27 mouse cellular contexts compared by ENCODE assay signal in genomic region chr11:4622997-4623396, GRCm38 (mm10). TPM values are rescaled to one million over a fixed set of nuclear protein-coding genes. Genes with fewer than 3 reads are reported as not detected.
DNase-seq lines count a peak whose midpoint lies in the region; ATAC-seq and TF ChIP-seq lines count a peak whose summit lies in the region.
"Had no signal": no experiment of that assay in that cellular context is flagged by ENCODE, and none has a peak within 500 bp of the region (broad histone marks: within the 10 kb centered on the region; RNA-seq: fewer than 3 reads in every experiment).

No protein-coding gene starts in this region.

- H3K36me3 ChIP-seq in midbrain, embryonic 13.5 days: no peaks in the 10 kb centered on the region
- no peaks in the 10 kb centered on the region for H3K36me3 ChIP-seq in midbrain, embryonic 15.5 days (replicated peaks)
- no peaks in the 10 kb centered on the region for H3K36me3 ChIP-seq in MEL (ENCODE audit: control insufficient read depth in 1 of 2, insufficient read depth in 2 of 2, low read length in 2 of 2)
- H3K36me3 ChIP-seq in midbrain, embryonic 14.5 days (ENCODE audit: control insufficient read depth, insufficient read depth, low read length): no peaks in the 10 kb centered on the region
- H3K36me3 ChIP-seq: embryonic facial prominence, embryonic 13.5 days; heart, embryonic 13.5 days; stomach, embryonic 15.5 days had no signal

- 49% methylated on average over 5 of the region's 5 CpGs for WGBS in midbrain, embryonic 13.5 days
- 47% methylated on average over 5 of the region's 5 CpGs for WGBS in midbrain, embryonic 15.5 days
- 53% methylated on average over 5 of the region's 5 CpGs for WGBS in midbrain, embryonic 14.5 days

- H3K4me1 ChIP-seq in midbrain, embryonic 13.5 days (replicated peaks): 0 out of 2 replicates have a peak, but pooled peaks cover 3% of the 10 kb centered on the region
- 0 out of 2 replicates have a peak, but pooled peaks cover 5% of the 10 kb centered on the region for H3K4me1 ChIP-seq in midbrain, embryonic 15.5 days
- H3K4me1 ChIP-seq in MEL (ENCODE audit: control insufficient read depth in 1 of 2, insufficient read depth in 2 of 2, low read length in 2 of 2): no peaks in the 10 kb centered on the region
- H3K4me1 ChIP-seq in midbrain, embryonic 14.5 days (ENCODE audit: control insufficient read depth, insufficient read depth, low read length): no peaks in the 10 kb centered on the region
- H3K4me1 ChIP-seq: embryonic facial prominence, embryonic 13.5 days; stomach, embryonic 15.5 days had no signal

- ATAC-seq in midbrain, embryonic 13.5 days: peak; percentile 63
- ATAC-seq in midbrain, embryonic 15.5 days (replicated peaks): no peak
- peak; percentile 64; the same call in 1 of the 2 replicates for ATAC-seq in midbrain, embryonic 14.5 days (ENCODE audit: low FRiP score, low TSS enrichment)
- ATAC-seq: forebrain, postnatal 0 days had no signal

- no peak for TF ChIP-seq EP300 in MEL (IDR thresholded peaks at IDR 0.05; ENCODE audit: low read depth in 1 of 2, low read length in 2 of 2)

- no peaks in the 10 kb centered on the region for H3K79me2 ChIP-seq in MEL (ENCODE audit: control insufficient read depth, insufficient read depth, low read length, poor library complexity)

- peak; percentile 77 for DNase-seq in heart, adult 11 months
- no peak for DNase-seq in heart, adult 9 months (ENCODE audit: low spot score in 2 of 2)
- DNase-seq in MEL (ENCODE audit: low read depth, low spot score): peak; percentile 58
- DNase-seq in midbrain, embryonic 14.5 days: peak; percentile 59
- no peak for DNase-seq in thymus, postnatal 14 days
- DNase-seq in thymus, adult 18-20 months: no peak
- DNase-seq: cerebellum, adult 8-10 months; forebrain, postnatal 0 days; gastrocnemius, adult 2 months; kidney, adult 18-20 months; liver; lung, postnatal 10 days; thymus, postnatal 25 days had no signal

- H3K9me3 ChIP-seq in midbrain, embryonic 13.5 days: no peaks in the 10 kb centered on the region
- H3K9me3 ChIP-seq in midbrain, embryonic 15.5 days: no peaks in the 10 kb centered on the region
- no peaks in the 10 kb centered on the region for H3K9me3 ChIP-seq in MEL (replicated peaks; ENCODE audit: insufficient read depth, low read length)
- H3K9me3 ChIP-seq in midbrain, embryonic 14.5 days (ENCODE audit: control insufficient read depth, low read length): no peaks in the 10 kb centered on the region
- H3K9me3 ChIP-seq: embryonic facial prominence, embryonic 13.5 days; heart, embryonic 13.5 days; megakaryocyte, embryonic 14.5 days; stomach, embryonic 15.5 days had no signal

- no peak overlapping the region for H3K4me2 ChIP-seq in midbrain, embryonic 13.5 days (replicated peaks)
- no peak overlapping the region for H3K4me2 ChIP-seq in midbrain, embryonic 15.5 days
- H3K4me2 ChIP-seq in midbrain, embryonic 14.5 days (ENCODE audit: low read length): no peak overlapping the region
- H3K4me2 ChIP-seq: embryonic facial prominence, embryonic 13.5 days; heart, embryonic 13.5 days; stomach, embryonic 15.5 days had no signal

- H3K4me3 ChIP-seq in midbrain, embryonic 13.5 days (replicated peaks): no peak overlapping the region
- no peak overlapping the region for H3K4me3 ChIP-seq in midbrain, embryonic 15.5 days
- H3K4me3 ChIP-seq in MEL (ENCODE audit: control insufficient read depth in 1 of 2, insufficient read depth in 1 of 2, low read depth in 2 of 2, low read length in 2 of 2): no peak overlapping the region
- H3K4me3 ChIP-seq in midbrain, embryonic 14.5 days (replicated peaks; ENCODE audit: low read depth, low read length): no peak overlapping the region
- H3K4me3 ChIP-seq: embryonic facial prominence, embryonic 13.5 days; gastrocnemius, adult 2 months; heart, embryonic 13.5 days; megakaryocyte, embryonic 14.5 days; myocyte; stomach, embryonic 15.5 days had no signal

- TF ChIP-seq CTCF in MEL (IDR thresholded peaks at IDR 0.05 in 2 of 3, conservative IDR thresholded peaks at IDR 0.05 in 1 of 3; ENCODE audit: control insufficient read depth in 1 of 3, insufficient read depth in 1 of 3, low read depth in 2 of 3, low read length in 3 of 3, poor library complexity in 1 of 3, severe bottlenecking in 1 of 3): no peak

- no peaks in the 10 kb centered on the region for H3K27me3 ChIP-seq in midbrain, embryonic 13.5 days
- no peaks in the 10 kb centered on the region for H3K27me3 ChIP-seq in midbrain, embryonic 15.5 days (replicated peaks)
- peaks cover 10 to 12% of the 10 kb centered on the region in 2 experiments for H3K27me3 ChIP-seq in MEL (ENCODE audit: control insufficient read depth in 1 of 2, insufficient read depth in 2 of 2, low read length in 2 of 2)
- no peaks in the 10 kb centered on the region for H3K27me3 ChIP-seq in midbrain, embryonic 14.5 days (ENCODE audit: control insufficient read depth, insufficient read depth, low read length)
- H3K27me3 ChIP-seq: embryonic facial prominence, embryonic 13.5 days; heart, embryonic 13.5 days; stomach, embryonic 15.5 days had no signal

- no peak for TF ChIP-seq RAD21 in MEL (IDR thresholded peaks at IDR 0.05; ENCODE audit: low read depth, low read length)

- TF ChIP-seq POLR2A in MEL (IDR thresholded peaks at IDR 0.05; ENCODE audit: control insufficient read depth in 1 of 2, insufficient read depth in 1 of 2, low read depth in 1 of 2, low read length in 2 of 2, poor library complexity in 1 of 2): no peak

- no peak overlapping the region for H3K9ac ChIP-seq in midbrain, embryonic 13.5 days (replicated peaks)
- H3K9ac ChIP-seq in midbrain, embryonic 15.5 days: no peak overlapping the region
- no peak overlapping the region for H3K9ac ChIP-seq in MEL (ENCODE audit: control insufficient read depth, low read depth, low read length, poor library complexity, severe bottlenecking)
- no peak overlapping the region for H3K9ac ChIP-seq in midbrain, embryonic 14.5 days (replicated peaks; ENCODE audit: low read length)
- H3K9ac ChIP-seq: embryonic facial prominence, embryonic 13.5 days; forebrain, postnatal 0 days; heart, embryonic 13.5 days; stomach, embryonic 15.5 days had no signal

- no peak overlapping the region for H3K27ac ChIP-seq in midbrain, embryonic 13.5 days
- no peak overlapping the region for H3K27ac ChIP-seq in midbrain, embryonic 15.5 days
- no peak overlapping the region for H3K27ac ChIP-seq in MEL (ENCODE audit: control insufficient read depth, low read depth, low read length)
- H3K27ac ChIP-seq in midbrain, embryonic 14.5 days (replicated peaks; ENCODE audit: low read depth, low read length): no peak overlapping the region
- H3K27ac ChIP-seq: embryonic facial prominence, embryonic 13.5 days; gastrocnemius, adult 2 months; heart, embryonic 13.5 days; stomach, embryonic 15.5 days had no signal

TF ChIP-seq in MEL, 35 proteins besides CTCF, POLR2A, EP300 and RAD21:
- no peak for TF ChIP-seq ELF1 (IDR thresholded peaks at IDR 0.05; ENCODE audit: low read depth, low read length)
- no peak for TF ChIP-seq SIN3A (IDR thresholded peaks at IDR 0.05; ENCODE audit: low read length)
- TF ChIP-seq POLR2AphosphoS5 (IDR thresholded peaks at IDR 0.05; ENCODE audit: borderline replicate concordance, low read depth, low read length): no peak
- TF ChIP-seq GATA1 (IDR thresholded peaks at IDR 0.05; ENCODE audit: low read depth, low read length): no peak
- no peak for TF ChIP-seq ZKSCAN1 (IDR thresholded peaks at IDR 0.05; ENCODE audit: low read depth, low read length)
- no peak for TF ChIP-seq SMC3 (IDR thresholded peaks at IDR 0.05; ENCODE audit: low read depth, low read length)
- no peak for TF ChIP-seq MAX (IDR thresholded peaks at IDR 0.05; ENCODE audit: low read length)
- TF ChIP-seq CHD1 (IDR thresholded peaks at IDR 0.05; ENCODE audit: low read depth, low read length): no peak
- no peak for TF ChIP-seq MAZ (IDR thresholded peaks at IDR 0.05; ENCODE audit: low read depth, low read length)
- TF ChIP-seq MEF2A (IDR thresholded peaks at IDR 0.05; ENCODE audit: extremely low read depth, insufficient replicate concordance, low read depth, low read length, poor library complexity, severe bottlenecking): no peak
- TF ChIP-seq MAFK (IDR thresholded peaks at IDR 0.05; ENCODE audit: borderline replicate concordance, low read depth, low read length): no peak
- no peak for TF ChIP-seq POLR2AphosphoS2 (IDR thresholded peaks at IDR 0.05; ENCODE audit: low read length)

RNA-seq across cellular contexts. Expression of gene Gm11032, which starts 3.1 kb away (rescaled TPM):
- polyA plus RNA-seq in midbrain, embryonic 13.5 days (2015; fragmentation: Nextera tagmentation; extraction: Ambion mirVana): not detected in 2 replicates
- polyA plus RNA-seq in midbrain, embryonic 15.5 days (2015; fragmentation: Nextera tagmentation; extraction: Ambion mirVana): not detected in 2 replicates
- not detected in 2 replicates for total RNA-seq in MEL (2012; rRNA removed)
- not detected for polyA plus RNA-seq in MEL (2012; ENCODE audit: insufficient read depth in 1 of 2, insufficient read length in 2 of 2, low read depth in 1 of 2, low replicate concordance in 2 of 2, missing spikeins in 1 of 2)
- polyA plus RNA-seq in midbrain, embryonic 14.5 days (2014; fragmentation: Nextera tagmentation; extraction: Ambion mirVana): not detected in 2 replicates
- total RNA-seq: adrenal gland, postnatal 4 days; forebrain, postnatal 0 days; gastrocnemius, adult 2 months; granulocyte monocyte progenitor cell, adult 5-6 weeks; heart, postnatal 25 days; layer of hippocampus, adult 8-10 months; left cerebral cortex, postnatal 25 days; neutrophil, adult 5-6 weeks had no signal
- polyA plus RNA-seq: embryonic facial prominence, embryonic 13.5 days; forebrain, postnatal 0 days; heart, embryonic 13.5 days; liver, embryonic 16.5 days; myocyte; stomach, embryonic 15.5 days had no signal

RNA-seq across cellular contexts. Expression of gene Ascc2, which starts 14.6 kb away (rescaled TPM):
- 23.1 and 23.8 TPM in 2 replicates for polyA plus RNA-seq in midbrain, embryonic 13.5 days (2015; fragmentation: Nextera tagmentation; extraction: Ambion mirVana)
- 23.1 and 24.4 TPM in 2 replicates for polyA plus RNA-seq in midbrain, embryonic 15.5 days (2015; fragmentation: Nextera tagmentation; extraction: Ambion mirVana)
- total RNA-seq in MEL (2012; rRNA removed): 27.5 and 29.4 TPM in 2 replicates
- 10 to 100 TPM; 43.5 to 98.2 TPM for polyA plus RNA-seq in MEL (2012; ENCODE audit: insufficient read depth in 1 of 2, insufficient read length in 2 of 2, low read depth in 1 of 2, low replicate concordance in 2 of 2, missing spikeins in 1 of 2)
- 15.4 and 21.7 TPM in 2 replicates for polyA plus RNA-seq in midbrain, embryonic 14.5 days (2014; fragmentation: Nextera tagmentation; extraction: Ambion mirVana)

RNA-seq across cellular contexts. Expression of gene Mtmr3, which starts 28.3 kb away (rescaled TPM):
- polyA plus RNA-seq in midbrain, embryonic 13.5 days (2015; fragmentation: Nextera tagmentation; extraction: Ambion mirVana): 38.8 and 43.4 TPM in 2 replicates
- 42.1 and 42.2 TPM in 2 replicates for polyA plus RNA-seq in midbrain, embryonic 15.5 days (2015; fragmentation: Nextera tagmentation; extraction: Ambion mirVana)
- total RNA-seq in MEL (2012; rRNA removed): 31.9 and 36.5 TPM in 2 replicates
- 10 to 100 TPM in 1 of 2 experiments, not detected in 1; 29.1 TPM for polyA plus RNA-seq in MEL (2012; ENCODE audit: insufficient read depth in 1 of 2, insufficient read length in 2 of 2, low read depth in 1 of 2, low replicate concordance in 2 of 2, missing spikeins in 1 of 2)
- 34.7 and 44.1 TPM in 2 replicates for polyA plus RNA-seq in midbrain, embryonic 14.5 days (2014; fragmentation: Nextera tagmentation; extraction: Ambion mirVana)

Comparison
In these comparisons a context has a peak if more than half of its experiments do, and no peak if none do; other contexts are left out.
1. DNase-seq: peak in heart, adult 11 months (single experiment), MEL (single experiment) and midbrain, embryonic 14.5 days (single experiment); none in heart, adult 9 months (0 of 2), thymus, postnatal 14 days (single experiment) and thymus, adult 18-20 months (0 of 2).